Mouse (Mus musculus) cerebellum, adult 2 months (tissue): ENCODE measurements around the gene Flnb. TPM values are rescaled to one million over a fixed set of nuclear protein-coding genes. Genes with fewer than 3 reads are reported as not detected.

Experiments
- DNase-seq, 2 experiments: peaks; one replicate each; pipeline ENCODE4 v3.0.0; 2021
- H3K27ac ChIP-seq: fragments of 200-500 bp; 2 replicates; pipeline ENCODE4 v1.5.1; 2012; ENCODE audit warnings: low read length, control low read depth, inconsistent platforms; ENCODE audit not compliant: insufficient read depth
- H3K27me3 ChIP-seq: fragments of 200-500 bp; 2 replicates; pipeline ENCODE4 v1.6.1; 2012; ENCODE audit warnings: inconsistent platforms, mild to moderate bottlenecking, low read length, moderate library complexity; ENCODE audit not compliant: control insufficient read depth, insufficient read depth
- H3K4me1 ChIP-seq: fragments of 200-500 bp; 2 replicates; pipeline ENCODE4 v1.6.1; 2011; ENCODE audit warnings: low read length; ENCODE audit not compliant: control insufficient read depth, insufficient read depth
- H3K4me3 ChIP-seq: fragments of 200-500 bp; replicated peaks from 2 replicates; pipeline ENCODE3; 2011; ENCODE audit warnings: mild to moderate bottlenecking, low read depth, low read length, control low read depth; ENCODE audit not compliant: insufficient read depth
- CTCF ChIP-seq: fragments of 200-500 bp; IDR thresholded peaks from 2 replicates; pipeline ENCODE4 v1.5.1; 2011; ENCODE audit warnings: low read depth, mild to moderate bottlenecking, control low read depth, low read length, moderate library complexity, borderline replicate concordance; ENCODE audit not compliant: insufficient read depth
- POLR2A ChIP-seq: fragments of 200-500 bp; IDR thresholded peaks from 2 replicates; pipeline ENCODE4 v1.6.1; 2011; ENCODE audit warnings: low read length, control low read depth, borderline replicate concordance; ENCODE audit not compliant: insufficient read depth
- WGBS: fragments of 180-500 bp; shearing (Covaris S2); methylation state at CpG from one replicate; pipeline ENCODE4 v1.1.7; 2018; 5-methylcytosine and 5-hydroxymethylcytosine counted together
- polyA plus RNA-seq: library from polyadenylated mRNA; depleted of rRNA; stranded (reverse); fragments of >200 nt; gene quantifications from 2 replicates; pipeline ENCODE4 v1.2.3, GENCODE M21; 2012

Flnb gene
- polyA plus RNA-seq, 1 experiment: 33.0 TPM

DNA sequence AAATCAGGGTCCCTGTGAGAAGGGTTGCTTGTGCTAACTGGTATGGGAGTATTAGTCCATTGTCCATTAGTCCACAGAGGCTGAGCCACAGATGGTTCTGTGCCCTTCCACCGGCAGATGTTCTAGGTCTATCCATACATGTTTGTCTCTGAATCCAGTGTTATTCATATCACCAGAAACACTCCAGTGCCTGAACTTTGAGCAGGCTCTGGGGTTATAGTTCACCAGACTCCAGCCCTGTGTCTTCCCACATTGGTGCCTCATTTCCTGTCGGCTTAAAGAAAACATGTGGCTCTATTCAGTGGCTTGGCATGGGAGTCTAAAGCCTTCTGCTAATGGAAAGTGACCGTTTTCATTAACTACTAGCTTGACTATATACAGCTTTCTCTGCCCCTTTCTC lies 50.1 kb downstream of the Flnb start:
- WGBS: 82% methylated on average over 3 of the region's 3 CpGs
- peaks cover 6% of the 10 kb centered on the region for H3K4me1 ChIP-seq
- DNase-seq: no peak
- no peaks in the 10 kb centered on the region for H3K27me3 ChIP-seq
- no peak overlapping the region for H3K27ac ChIP-seq
- no peak overlapping the region for H3K4me3 ChIP-seq
- TF ChIP-seq POLR2A (no peak), CTCF (no peak)

DNA sequence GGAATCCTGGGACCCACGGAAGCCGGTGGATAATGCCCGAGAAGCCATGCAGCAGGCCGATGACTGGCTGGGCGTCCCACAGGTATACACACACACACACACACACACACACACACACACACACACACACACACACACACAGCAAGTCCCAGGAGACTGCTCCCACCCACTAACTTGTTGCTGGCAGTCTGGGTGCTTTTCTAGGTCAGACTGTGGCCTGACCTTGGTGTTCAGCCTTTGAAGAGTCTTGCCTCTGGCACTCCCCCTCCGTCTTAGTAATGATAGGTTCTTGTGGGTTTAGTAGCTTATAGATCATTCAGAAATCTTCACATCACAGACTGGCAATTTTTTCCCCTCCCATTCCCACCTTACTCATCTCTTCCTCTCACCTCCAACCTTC lies 52.0 kb downstream of the Flnb start:
- TF ChIP-seq CTCF (no peak), POLR2A (no peak)
- Histone ChIP-seq H3K4me3 (no peak overlapping the region), H3K27ac (no peak overlapping the region), H3K27me3 (no peaks in the 10 kb centered on the region), H3K4me1 (no peaks in the 10 kb centered on the region; the same call in 1 of the 2 replicates)
- WGBS: 97% methylated on average over 6 of the region's 6 CpGs
- DNase-seq: no peak

DNA sequence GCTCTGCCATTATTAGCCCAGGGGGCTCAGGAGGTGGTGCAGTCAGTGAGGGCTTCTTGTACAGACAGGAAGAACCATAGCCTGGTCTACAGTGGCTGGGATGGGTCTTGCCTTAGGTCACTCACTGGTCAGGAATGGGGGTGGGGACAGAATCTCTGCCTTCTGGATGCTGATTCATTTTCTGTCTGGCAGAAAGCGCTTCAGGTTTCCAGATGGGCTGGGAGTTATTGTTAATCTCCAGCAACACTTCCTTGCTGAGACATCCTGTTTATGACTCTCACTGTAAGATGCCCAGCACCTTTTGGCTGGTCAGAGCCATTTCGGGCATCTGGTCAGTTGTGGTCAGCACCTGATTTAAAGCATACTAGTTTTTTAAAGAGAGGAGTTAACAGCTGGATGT lies 55.8 kb downstream of the Flnb start:
- DNase-seq: no peak
- H3K4me1 ChIP-seq: no peaks in the 10 kb centered on the region
- 95% methylated on average over 2 of the region's 2 CpGs for WGBS
- H3K4me3 ChIP-seq: no peak overlapping the region
- no peaks in the 10 kb centered on the region for H3K27me3 ChIP-seq
- no peak overlapping the region for H3K27ac ChIP-seq
- TF ChIP-seq CTCF (no peak), POLR2A (no peak)

DNA sequence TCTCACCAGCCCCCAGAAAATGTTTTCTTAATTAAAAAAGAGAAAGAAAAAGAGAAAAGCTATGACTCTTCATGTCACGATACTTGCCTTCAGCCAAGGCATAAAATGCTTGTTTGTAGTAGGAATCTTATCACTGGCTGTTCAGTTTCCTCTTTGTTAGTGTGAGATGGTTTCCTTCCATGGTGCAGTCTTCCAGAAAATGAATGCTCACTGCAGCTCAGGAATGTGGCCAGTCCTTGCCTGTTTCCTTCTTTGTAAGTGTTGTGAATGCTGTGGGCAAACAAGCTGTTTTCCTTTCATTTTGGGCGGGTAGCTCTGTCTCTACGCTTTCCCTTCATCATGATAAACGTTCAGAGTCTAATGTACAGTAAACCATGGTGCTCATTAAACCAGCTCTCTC lies 56.7 kb downstream of the Flnb start:
- 86% methylated on average over 4 of the region's 4 CpGs for WGBS
- Histone ChIP-seq H3K27me3 (no peaks in the 10 kb centered on the region), H3K4me1 (no peaks in the 10 kb centered on the region), H3K4me3 (no peak overlapping the region), H3K27ac (no peak overlapping the region)
- no peak for DNase-seq
- no peak for TF ChIP-seq CTCF
- TF ChIP-seq POLR2A: no peak

DNA sequence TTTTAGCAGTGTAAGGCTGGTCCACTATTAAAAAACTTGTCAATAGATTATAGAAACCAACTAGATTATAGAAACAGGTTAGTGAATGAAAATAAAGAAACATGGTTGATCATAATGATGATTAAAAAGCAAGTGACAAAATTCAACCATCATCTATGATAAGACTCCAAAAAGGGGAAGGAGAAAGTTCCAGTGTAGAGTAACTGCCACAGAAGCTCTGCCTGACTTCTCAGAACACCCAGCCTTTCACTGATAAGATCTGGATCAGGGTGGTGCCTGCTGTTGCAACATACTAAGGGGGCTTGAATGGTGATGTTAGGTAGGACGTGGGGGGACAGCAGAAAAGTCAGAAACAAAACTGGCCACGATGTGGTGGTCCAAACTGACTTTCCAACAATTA lies 60.2 kb downstream of the Flnb start:
- DNase-seq: no peak

GRCm38 (mm10) chr14:7880389-7880788 lies 62.6 kb downstream of the Flnb start:
- WGBS: 99% methylated on average over 6 of the region's 6 CpGs
- no peaks in the 10 kb centered on the region for H3K27me3 ChIP-seq
- H3K4me3 ChIP-seq: no peak overlapping the region
- TF ChIP-seq POLR2A (no peak), CTCF (no peak)
- peaks cover 9% of the 10 kb centered on the region; the same call in 1 of the 2 replicates for H3K4me1 ChIP-seq
- DNase-seq: no peak
- H3K27ac ChIP-seq: no peak overlapping the region

More for the DNA sequence above, 60.2 kb downstream of the Flnb start:
- TF ChIP-seq CTCF (no peak), POLR2A (no peak)
- no peak overlapping the region for H3K4me3 ChIP-seq
- 88% methylated on average over 2 of the region's 2 CpGs for WGBS
- no peaks in the 10 kb centered on the region for H3K27me3 ChIP-seq
- H3K4me1 ChIP-seq: no peaks in the 10 kb centered on the region
- H3K27ac ChIP-seq: no peak overlapping the region

DNA sequence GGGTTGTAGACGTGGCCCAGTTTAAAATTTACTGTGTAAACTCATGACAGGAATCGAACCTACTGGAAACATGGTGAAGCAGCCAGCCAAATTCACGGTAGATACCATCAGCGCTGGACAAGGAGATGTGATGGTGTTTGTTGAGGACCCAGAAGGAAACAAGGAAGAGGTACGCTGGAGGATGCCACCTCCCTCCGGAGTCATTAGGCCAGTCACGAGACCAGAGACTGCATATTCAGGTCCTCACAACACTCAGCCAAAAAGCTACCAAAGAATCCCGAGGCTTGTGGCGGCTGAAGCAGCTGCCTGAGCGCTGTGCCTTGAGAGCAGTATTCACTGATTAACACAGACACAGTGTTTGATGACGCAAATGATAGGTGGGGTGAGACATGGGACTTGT lies 63.8 kb downstream of the Flnb start:
- TF ChIP-seq POLR2A: no peak
- TF ChIP-seq CTCF: no peak
- DNase-seq: no peak
- H3K4me1 ChIP-seq: peaks cover 16% of the 10 kb centered on the region
- 93% methylated on average over 11 of the region's 11 CpGs for WGBS
- H3K27me3 ChIP-seq: no peaks in the 10 kb centered on the region
- H3K27ac ChIP-seq: no peak overlapping the region
- no peak overlapping the region for H3K4me3 ChIP-seq

DNA sequence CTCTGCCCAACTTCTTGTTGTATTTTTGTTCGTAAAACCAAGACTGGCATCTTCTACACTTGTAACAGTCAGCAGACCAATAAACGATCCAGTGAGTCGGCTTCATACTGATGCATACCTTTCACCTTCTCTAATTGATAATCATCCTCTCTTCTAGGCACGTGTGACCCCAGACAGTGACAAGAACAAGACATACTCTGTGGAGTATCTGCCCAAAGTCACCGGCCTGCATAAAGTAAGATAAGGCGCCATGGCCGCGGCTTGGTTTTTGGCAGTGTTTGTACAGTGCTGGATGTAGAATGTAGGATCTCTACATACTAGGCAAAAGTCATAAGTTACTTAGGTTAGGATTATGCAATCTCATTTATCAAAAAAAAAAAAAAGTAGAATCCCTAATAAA lies 64.3 kb downstream of the Flnb start:
- no peaks in the 10 kb centered on the region for H3K27me3 ChIP-seq
- peaks cover 16% of the 10 kb centered on the region for H3K4me1 ChIP-seq
- no peak for TF ChIP-seq CTCF
- no peak for TF ChIP-seq POLR2A
- no peak overlapping the region for H3K27ac ChIP-seq
- H3K4me3 ChIP-seq: no peak overlapping the region
- DNase-seq: no peak
- 93% methylated on average over 8 of the region's 8 CpGs for WGBS
